Mouse (Mus musculus) megakaryocyte, adult 5-6 weeks (primary cell): Measurements from ENCODE around the gene Btn2a2. TPM values are rescaled to one million over a fixed set of nuclear protein-coding genes. Genes with fewer than 3 reads are reported as not detected.

Experiments
- ATAC-seq: 2 replicates; pipeline ENCODE4 v1.8.0; 2016; ENCODE audit warnings: mild to moderate bottlenecking, inconsistent platforms; ENCODE audit not compliant: poor library complexity, severe bottlenecking
- total RNA-seq, 2 experiments: library from RNA; stranded (forward) in 1 of 2; stranded (reverse) in 1 of 2; fragments of 153-499, 151-499 nt in 1 of 2; fragments of 221-1000, 200-1000 nt in 1 of 2; gene quantifications; 2 replicates each; pipeline versions ENCODE4 v1.2.3 to v1.2.4; 2015 to 2017

Gene Btn2a2
- total RNA-seq (2015) (not detected in 2 replicates), total RNA-seq (2017) (not detected in 2 replicates)

- peak; percentile 82 for ATAC-seq
Measured at GRCm38 (mm10) chr13:23488400-23489322, at the start of gene Btn2a2. TSS of gene Btn2a2 (minus strand) at chr13:23488857.

- peak; percentile 39; the same call in 1 of the 2 replicates for ATAC-seq
Measured at GRCm38 (mm10) chr13:23538249-23538648, 49.6 kb upstream of the Btn2a2 start.

GRCm38 (mm10) chr13:23537006-23537710, 48.5 kb upstream of the Btn2a2 start:
- ATAC-seq, result no peak

GRCm38 (mm10) chr13:23536076-23536822, 47.6 kb upstream of the Btn2a2 start:
- no peak for ATAC-seq

- ATAC-seq, result peak; percentile 67
Measured at GRCm38 (mm10) chr13:23535137-23536075, 46.7 kb upstream of the Btn2a2 start, which contains the start of gene Hist1h3g. TSS of gene Hist1h3g (plus strand) at chr13:23535422.

DNA sequence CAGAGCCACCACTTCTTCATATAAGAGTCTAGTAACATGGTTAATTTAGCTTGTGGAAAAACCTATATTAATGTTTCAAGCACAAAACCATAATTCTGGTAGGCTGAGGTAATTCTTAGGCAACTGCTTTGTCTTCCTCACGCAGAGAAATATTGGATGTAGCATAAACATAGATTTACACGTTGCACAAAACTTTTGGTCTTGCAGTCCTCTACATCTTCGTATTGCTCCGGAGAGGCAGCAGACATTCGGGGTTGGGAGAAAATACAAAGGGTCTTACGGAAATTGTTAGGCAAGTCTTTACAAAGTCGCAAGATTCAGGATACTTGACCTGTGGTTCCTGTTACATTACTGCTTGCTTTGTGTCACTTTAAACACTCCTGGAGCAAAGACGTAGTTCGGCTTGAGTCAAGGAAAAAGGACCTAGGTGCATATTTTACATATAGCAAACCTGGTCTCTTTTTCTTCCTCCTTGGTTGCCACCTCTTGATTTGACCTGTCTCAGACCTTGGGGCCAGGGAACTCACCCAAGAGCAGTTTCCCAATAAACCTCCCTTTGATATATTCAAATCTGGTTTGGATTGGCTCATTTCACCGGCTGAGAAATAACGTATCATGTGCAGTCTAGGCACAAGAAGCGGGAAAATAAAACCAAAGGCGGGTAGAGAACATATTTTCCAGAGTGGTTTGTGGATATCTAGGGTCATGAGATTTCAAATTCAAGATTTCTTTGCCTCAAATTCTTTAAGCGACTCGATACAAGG, 45.9 kb upstream of the Btn2a2 start:
- no peak for ATAC-seq

DNA sequence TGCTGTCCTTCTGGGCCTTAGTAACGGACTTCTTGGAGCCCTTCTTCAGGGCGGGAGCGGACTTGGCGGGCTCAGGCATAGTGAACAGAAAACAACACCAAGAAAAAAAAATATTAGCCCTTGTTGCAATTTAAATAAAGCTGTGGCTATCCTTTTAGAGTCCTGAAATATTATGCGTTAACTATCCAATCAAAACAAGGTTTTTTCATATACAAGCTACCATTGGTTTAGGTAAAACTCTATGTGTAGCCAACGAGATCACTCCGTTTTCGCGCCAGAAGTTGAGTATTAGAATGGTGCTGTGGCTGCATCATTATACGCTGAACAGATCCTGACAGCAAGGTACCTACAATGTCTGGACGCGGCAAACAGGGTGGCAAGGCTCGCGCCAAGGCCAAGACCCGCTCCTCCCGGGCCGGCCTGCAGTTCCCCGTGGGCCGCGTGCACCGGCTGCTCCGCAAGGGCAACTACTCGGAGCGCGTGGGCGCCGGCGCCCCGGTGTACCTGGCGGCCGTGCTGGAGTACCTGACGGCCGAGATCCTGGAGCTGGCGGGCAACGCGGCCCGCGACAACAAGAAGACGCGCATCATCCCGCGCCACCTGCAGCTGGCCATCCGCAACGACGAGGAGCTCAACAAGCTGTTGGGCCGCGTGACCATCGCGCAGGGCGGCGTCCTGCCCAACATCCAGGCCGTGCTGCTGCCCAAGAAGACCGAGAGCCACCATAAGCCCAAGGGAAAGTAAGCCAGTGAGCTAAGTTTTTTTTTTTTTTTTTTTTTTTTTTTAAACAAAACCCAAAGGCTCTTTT, 45.1 kb upstream of the Btn2a2 start, which contains the start of gene Hist1h2af:
Gene Hist1h2af (plus strand): TSS at position 347 of the 808 bp plus-strand sequence.
- ATAC-seq, result peak; percentile 15

DNA sequence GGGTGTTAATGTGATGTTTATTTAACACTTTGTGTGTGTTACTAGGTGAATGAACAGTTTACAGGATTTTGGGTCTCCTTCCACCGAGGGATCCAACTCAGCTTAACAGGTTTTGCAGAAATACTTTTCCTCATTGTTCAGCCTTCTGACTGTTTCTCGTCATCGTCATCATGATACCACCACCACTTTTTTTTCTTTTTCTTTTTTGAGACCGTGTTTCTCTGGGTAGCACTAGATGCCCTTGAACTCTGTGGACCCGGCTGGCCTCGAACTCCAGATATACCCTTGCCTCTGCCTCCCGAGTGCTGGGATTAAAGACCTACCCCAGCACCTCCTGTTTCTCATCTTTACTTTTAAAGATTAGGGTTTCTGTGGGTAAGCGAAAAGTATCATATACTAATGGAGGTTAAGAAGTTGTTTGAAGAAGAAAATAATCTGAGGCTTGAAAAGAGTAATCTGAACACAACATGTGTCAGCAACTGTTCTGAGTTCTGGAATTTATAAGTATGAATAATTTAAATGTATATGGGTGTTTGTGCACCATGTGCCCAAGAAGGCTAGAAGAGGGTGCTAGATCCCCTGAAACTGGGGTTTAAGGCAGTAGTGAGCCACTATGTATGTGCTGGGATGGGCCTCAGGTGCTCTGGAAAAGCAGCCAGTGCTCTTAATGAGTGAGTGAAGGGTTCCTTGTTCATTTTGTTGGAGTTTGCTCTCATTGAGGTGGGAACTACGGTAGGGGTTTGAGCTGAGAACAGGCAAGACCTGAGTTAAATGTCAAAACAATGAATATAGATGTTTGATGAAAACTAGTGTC, 43.8 kb upstream of the Btn2a2 start:
- ATAC-seq, result no peak

GRCm38 (mm10) chr13:23530901-23531875, 42.5 kb upstream of the Btn2a2 start, which contains the start of gene Hist1h4h:
TSS of gene Hist1h4h (plus strand) at chr13:23531050.
- ATAC-seq, result peak; percentile 66

DNA sequence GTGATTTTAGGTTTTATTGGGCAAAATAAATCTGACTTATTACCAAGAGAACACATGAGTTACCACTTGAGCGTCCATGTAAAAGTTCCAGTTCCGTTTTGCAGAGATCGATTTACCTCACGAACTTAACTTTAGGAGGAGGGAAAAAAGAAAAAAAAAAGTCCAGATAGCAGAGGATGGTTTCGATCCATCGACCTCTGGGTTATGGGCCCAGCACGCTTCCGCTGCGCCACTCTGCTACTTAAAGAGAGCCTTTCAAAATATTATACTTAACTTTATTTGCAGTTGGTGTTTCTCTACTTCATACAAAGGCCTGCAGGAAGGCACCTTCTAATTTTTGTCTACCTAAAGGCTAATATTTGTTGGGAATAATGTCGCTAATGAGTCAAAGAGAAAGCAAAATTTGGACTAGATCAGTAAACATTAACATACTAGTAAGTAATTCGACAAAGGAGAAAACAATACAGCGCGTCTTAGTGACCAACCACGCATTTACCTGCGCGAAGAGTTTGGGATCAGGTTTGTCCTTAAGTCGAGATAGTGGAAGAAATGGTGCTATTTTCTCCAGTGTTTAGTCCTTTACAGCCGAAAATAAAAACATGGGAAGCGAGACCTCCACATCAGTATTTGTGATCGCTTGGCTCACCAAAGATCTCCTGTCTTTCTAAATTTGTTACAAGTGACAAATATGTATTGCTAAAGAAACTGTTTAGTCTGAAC, 41.7 kb upstream of the Btn2a2 start:
- no peak for ATAC-seq

- ATAC-seq, result no peak
Measured at GRCm38 (mm10) chr13:23529480-23530165, 41.0 kb upstream of the Btn2a2 start.

DNA sequence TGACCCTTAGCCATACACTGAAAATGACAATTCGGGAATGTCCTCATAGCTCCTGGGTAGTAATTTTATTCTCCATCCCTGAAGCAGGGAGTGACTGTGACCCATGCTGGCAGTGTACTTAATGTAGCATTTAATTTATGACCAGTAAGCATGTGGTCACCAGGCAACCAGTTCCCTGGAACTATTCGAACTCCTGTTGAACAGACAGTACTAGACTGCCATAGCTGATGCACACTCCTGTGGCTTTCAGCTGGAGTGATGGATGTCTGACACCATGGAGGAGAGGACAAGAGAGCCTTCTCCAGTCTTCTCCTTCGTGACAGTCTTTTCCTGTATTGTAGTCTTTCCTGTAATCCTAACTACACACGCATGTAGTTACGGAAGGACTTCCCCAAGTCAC, 40.3 kb upstream of the Btn2a2 start:
- ATAC-seq, result no peak

GRCm38 (mm10) chr13:23526312-23526711, 37.7 kb upstream of the Btn2a2 start:
- ATAC-seq, result peak; percentile 49

DNA sequence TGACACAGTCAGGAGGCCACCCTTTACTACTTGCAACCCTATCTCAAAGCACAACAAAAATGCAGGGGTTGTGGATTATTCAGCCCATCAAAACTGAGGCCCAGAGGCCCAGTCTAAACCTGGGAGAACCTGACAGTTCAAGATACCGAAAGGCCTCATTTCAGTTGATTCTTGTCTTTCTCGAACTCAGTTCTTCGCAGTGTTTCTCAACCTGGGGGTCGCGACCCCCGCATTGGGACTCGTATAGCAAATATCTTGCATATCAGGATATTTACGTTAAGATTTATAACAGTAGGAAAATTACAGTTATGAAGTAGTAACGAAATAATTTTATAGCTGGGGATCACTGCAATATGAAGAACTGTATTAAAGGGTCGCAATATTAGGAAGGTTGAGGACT, 37.2 kb upstream of the Btn2a2 start:
- no peak for ATAC-seq

DNA sequence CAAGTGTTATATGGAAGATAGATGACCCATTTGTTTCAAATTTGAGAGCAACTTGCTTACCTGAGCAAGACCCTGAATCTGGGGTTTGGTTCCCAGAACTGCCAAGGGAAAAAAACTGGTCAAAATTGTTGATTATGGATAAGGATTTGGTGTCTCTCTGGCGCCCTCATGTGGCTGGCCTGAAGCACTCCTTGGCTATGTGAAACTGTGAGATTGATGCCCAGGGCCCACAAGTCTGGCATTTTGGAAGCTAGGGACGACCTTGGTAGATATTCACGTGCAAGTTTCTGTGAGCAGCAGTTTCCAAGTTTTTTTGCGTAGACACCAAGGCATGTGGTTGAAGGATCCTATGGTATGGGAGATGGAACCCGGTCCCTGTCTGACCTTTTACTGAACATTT, 36.0 kb upstream of the Btn2a2 start:
- ATAC-seq, result peak; percentile 73
